Mouse (Mus musculus): ENCODE measurements around the gene Gm10961. TPM values are rescaled to one million over a fixed set of nuclear protein-coding genes. Genes with fewer than 3 reads are reported as not detected.

The Gm10961 gene
- not detected in 2 replicates for polyA plus RNA-seq (2012; ENCODE audit: low replicate concordance)

GRCm38 (mm10) chr3:107630682-107631522, at the start of gene Gm10961:
TSS of gene Gm10961 (plus strand) at chr3:107631322.

GRCm38 (mm10) chr3:107594662-107595263, 36.4 kb upstream of the Gm10961 start, which contains the start of gene Alx3:
TSS of gene Alx3 (plus strand) at chr3:107595031.

DNA sequence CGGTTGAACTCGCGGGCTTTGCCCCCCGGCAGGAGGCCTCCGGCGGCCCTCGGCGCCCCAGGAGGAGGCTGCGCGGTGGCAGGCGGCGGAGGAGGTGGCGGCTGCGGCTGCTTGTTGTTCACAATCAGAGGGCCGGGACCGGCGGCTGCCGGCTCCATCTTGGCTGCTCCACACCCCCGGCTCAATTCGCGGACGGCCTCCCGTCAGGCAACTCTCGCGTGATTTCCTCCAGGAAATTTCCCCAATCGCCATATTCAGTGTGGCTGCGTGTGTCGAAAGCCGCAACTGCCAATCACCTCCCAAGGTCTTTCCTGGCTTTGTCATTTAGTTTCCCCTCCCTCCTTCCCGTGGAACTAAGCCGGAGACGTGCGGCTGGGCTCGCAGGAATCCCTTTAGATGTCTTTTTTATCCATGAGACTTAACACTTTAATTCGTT, 419 bp downstream of the Gm10961 start, which contains the start of gene Strip1:
TSS of gene Strip1 (minus strand) at position 172 of the 436 bp plus-strand sequence.

Other genes with a start within 250 kb of the Gm10961 start
- gene Kcnc4, start 171.8 kb upstream of the Gm10961 start, polyA plus RNA-seq (2012; ENCODE audit: low replicate concordance), result 0.04 TPM in 1 of 2 replicates, not detected in the other
- gene Slc6a17, start 113.3 kb upstream of the Gm10961 start, polyA plus RNA-seq (2012; ENCODE audit: low replicate concordance), result 0.08 and 0.09 TPM in 2 replicates
- not detected in 2 replicates for gene Ubl4b, start 76.2 kb upstream of the Gm10961 start, polyA plus RNA-seq (2012; ENCODE audit: low replicate concordance)
- gene Alx3, start 36.3 kb upstream of the Gm10961 start, polyA plus RNA-seq (2012; ENCODE audit: low replicate concordance), result not detected in 2 replicates
- gene Strip1, start 372 bp downstream of the Gm10961 start, polyA plus RNA-seq (2012; ENCODE audit: low replicate concordance), result 20.6 and 27.0 TPM in 2 replicates
- 9.8 and 10.9 TPM in 2 replicates for gene Ahcyl1, start 65.2 kb downstream of the Gm10961 start, polyA plus RNA-seq (2012; ENCODE audit: low replicate concordance)
- 11.8 and 29.7 TPM in 2 replicates for gene Csf1, start 129.1 kb downstream of the Gm10961 start, polyA plus RNA-seq (2012; ENCODE audit: low replicate concordance)
- gene Eps8l3, start 245.9 kb downstream of the Gm10961 start, polyA plus RNA-seq (2012; ENCODE audit: low replicate concordance), result 0.07 TPM in 1 of 2 replicates, not detected in the other

All from hematopoietic multipotent progenitor cell, adult 10-12 weeks (in vitro differentiated cells).